Mouse (Mus musculus): Measurements from ENCODE around the gene Acap2.

- TF ChIP-seq CTCF (conservative IDR thresholded peaks at IDR 0.05; ENCODE audit: low read length) = no peak
- TF ChIP-seq NANOG (IDR thresholded peaks at IDR 0.05; ENCODE audit: borderline replicate concordance, low read length) = no peak
- TF ChIP-seq POU5F1 (IDR thresholded peaks at IDR 0.05; ENCODE audit: borderline replicate concordance, low read length) = no peak
Measured at GRCm38 (mm10) chr16:31182576-31182975, 18.5 kb downstream of the Acap2 start.

All from E14TG2a.4 (cell line).